Mouse (Mus musculus) lung, postnatal 0 days (tissue): Measurements from ENCODE around the gene 4930486L24Rik. TPM values are rescaled to one million over a fixed set of nuclear protein-coding genes. Genes with fewer than 3 reads are reported as not detected.

Source experiments
- ATAC-seq: fragments of 200-750 bp; cut with Nextera tagmentation; 2 replicates; pipeline ENCODE4 v1.8.0; 2017; ENCODE audit warnings: moderate library complexity
- DNase-seq: peaks from one replicate; pipeline ENCODE4 v3.0.0-alpha.2; 2016; ENCODE audit warnings: low spot score
- H3K27ac ChIP-seq: fragments of 300-500 bp; sonication (generic); 2 replicates; pipeline ENCODE4 v1.5.1; 2014; ENCODE audit warnings: antibody characterized with exemption, mild to moderate bottlenecking, low read length, mixed read lengths
- H3K27me3 ChIP-seq: fragments of 300-500 bp; sonication (generic); replicated peaks from 2 replicates; pipeline ENCODE4 v1.6.1; 2014; ENCODE audit warnings: low read length, mixed read lengths; ENCODE audit not compliant: insufficient read depth
- H3K36me3 ChIP-seq: fragments of 300-500 bp; sonication (generic); 2 replicates; pipeline ENCODE4 v1.6.1; 2014; ENCODE audit warnings: low read length, mixed read lengths; ENCODE audit not compliant: insufficient read depth
- H3K4me1 ChIP-seq: fragments of 300-500 bp; sonication (generic); 2 replicates; pipeline ENCODE4 v1.6.1; 2014; ENCODE audit warnings: antibody characterized with exemption, low read depth, low read length, mixed read lengths; ENCODE audit not compliant: insufficient read depth
- H3K4me2 ChIP-seq: fragments of 300-500 bp; sonication (generic); replicated peaks from 2 replicates; pipeline ENCODE4 v1.6.1; 2014; ENCODE audit warnings: low read depth, mild to moderate bottlenecking, low read length, moderate library complexity, mixed read lengths
- H3K4me3 ChIP-seq: fragments of 300-500 bp; sonication (generic); 2 replicates; pipeline ENCODE4 v1.5.1; 2014; ENCODE audit warnings: low read depth, low read length
- H3K9ac ChIP-seq: fragments of 300-500 bp; sonication (generic); replicated peaks from 2 replicates; pipeline ENCODE4 v1.6.1; 2014; ENCODE audit warnings: low read depth, mild to moderate bottlenecking
- H3K9me3 ChIP-seq: fragments of 300-500 bp; sonication (generic); 2 replicates; pipeline ENCODE4 v1.6.1; 2016; ENCODE audit warnings: low read length, mixed read lengths
- CTCF ChIP-seq: IDR thresholded peaks from 2 replicates; pipeline ENCODE4 v1.5.1; 2016; ENCODE audit warnings: antibody characterized with exemption, mild to moderate bottlenecking
- EP300 ChIP-seq: IDR thresholded peaks from 2 replicates; pipeline ENCODE4 v1.6.1; 2016; ENCODE audit warnings: antibody characterized with exemption, mild to moderate bottlenecking, control low read depth
- WGBS: fragments of 180-500 bp; shearing (Covaris S2); extraction: QIAGEN DNeasy Blood & Tissue Kit; methylation state at CpG from one replicate; pipeline ENCODE4 v1.1.7; 2014; 5-methylcytosine and 5-hydroxymethylcytosine counted together
- polyA plus RNA-seq: library from polyadenylated mRNA; unstranded; fragments of >200 nt; fragmentation: Nextera tagmentation; extraction: Ambion mirVana; gene quantifications from 2 replicates; pipeline ENCODE4 v1.2.1, GENCODE M21; 2015

The 4930486L24Rik gene
- polyA plus RNA-seq, 1 experiment from 2014 or later = 0.32 TPM

- no peaks in the 10 kb centered on the region for H3K36me3 ChIP-seq
- H3K4me2 ChIP-seq = no peak overlapping the region
- H3K27me3 ChIP-seq = no peaks in the 10 kb centered on the region
- ATAC-seq (peak; percentile 84), DNase-seq (peak; percentile 52)
- no peak overlapping the region for H3K9ac ChIP-seq
- WGBS = 63% methylated on average over 4 of the region's 4 CpGs
- H3K4me1 ChIP-seq = no peaks in the 10 kb centered on the region
- no peak overlapping the region for H3K4me3 ChIP-seq
- TF ChIP-seq EP300 (peak; percentile 76), CTCF (no peak)
- H3K9me3 ChIP-seq = no peaks in the 10 kb centered on the region
- peak overlapping the region; percentile 43; the same call in 1 of the 2 replicates for H3K27ac ChIP-seq
Observed at GRCm38 (mm10) chr13:60848241-60849120, 15.8 kb downstream of the 4930486L24Rik start.

GRCm38 (mm10) chr13:60843153-60843552, 21.1 kb downstream of the 4930486L24Rik start:
- Histone ChIP-seq H3K4me1 (no peaks in the 10 kb centered on the region), H3K4me2 (no peak overlapping the region), H3K9me3 (no peaks in the 10 kb centered on the region), H3K36me3 (no peaks in the 10 kb centered on the region), H3K9ac (no peak overlapping the region), H3K4me3 (no peak overlapping the region), H3K27ac (no peak overlapping the region), H3K27me3 (no peaks in the 10 kb centered on the region)
- ATAC-seq (no peak), DNase-seq (no peak)
- no peak for TF ChIP-seq EP300
- WGBS = 87% methylated on average over 8 of the region's 8 CpGs

- no peaks in the 10 kb centered on the region for H3K27me3 ChIP-seq
Observed at GRCm38 (mm10) chr13:60842703-60843102, 21.6 kb downstream of the 4930486L24Rik start.

GRCm38 (mm10) chr13:60839353-60839902, 24.8 kb downstream of the 4930486L24Rik start:
- Histone ChIP-seq H3K4me3 (no peak overlapping the region), H3K36me3 (no peaks in the 10 kb centered on the region), H3K9me3 (no peaks in the 10 kb centered on the region), H3K27ac (no peak overlapping the region), H3K27me3 (no peaks in the 10 kb centered on the region), H3K4me2 (no peak overlapping the region), H3K4me1 (no peaks in the 10 kb centered on the region), H3K9ac (no peak overlapping the region)
- WGBS = 54% methylated on average over 2 of the region's 2 CpGs
- ATAC-seq = no peak
- DNase-seq = no peak
- no peak for TF ChIP-seq EP300
- TF ChIP-seq CTCF = no peak

More at GRCm38 (mm10) chr13:60842703-60843102, 21.6 kb downstream of the 4930486L24Rik start:
- TF ChIP-seq CTCF (no peak), EP300 (no peak)
- Histone ChIP-seq H3K4me3 (no peak overlapping the region), H3K9me3 (no peaks in the 10 kb centered on the region), H3K27ac (no peak overlapping the region), H3K4me1 (no peaks in the 10 kb centered on the region), H3K9ac (no peak overlapping the region), H3K36me3 (no peaks in the 10 kb centered on the region), H3K4me2 (no peak overlapping the region)
- whole genome bisulfite sequencing = 65% methylated on average over 6 of the region's 6 CpGs
- ATAC-seq = peak; percentile 23; the same call in 1 of the 2 replicates
- DNase-seq = peak; percentile 53

- WGBS = 47% methylated on average over 3 of the region's 3 CpGs
- no peaks in the 10 kb centered on the region for H3K27me3 ChIP-seq
- no peak overlapping the region for H3K27ac ChIP-seq
- H3K4me2 ChIP-seq = no peak overlapping the region
- TF ChIP-seq EP300 (no peak), CTCF (peak; percentile 68)
- ATAC-seq (no peak), DNase-seq (peak; percentile 40)
- H3K36me3 ChIP-seq = no peaks in the 10 kb centered on the region
- H3K9ac ChIP-seq = no peak overlapping the region
- no peaks in the 10 kb centered on the region for H3K4me1 ChIP-seq
- no peak overlapping the region for H3K4me3 ChIP-seq
- no peaks in the 10 kb centered on the region for H3K9me3 ChIP-seq
Observed at GRCm38 (mm10) chr13:60826052-60826451, 38.2 kb downstream of the 4930486L24Rik start.

GRCm38 (mm10) chr13:60820486-60821175, 43.6 kb downstream of the 4930486L24Rik start:
- no peak for ATAC-seq
- Histone ChIP-seq H3K36me3 (no peaks in the 10 kb centered on the region), H3K27ac (no peak overlapping the region), H3K27me3 (no peaks in the 10 kb centered on the region), H3K4me1 (no peaks in the 10 kb centered on the region), H3K4me2 (no peak overlapping the region), H3K9ac (no peak overlapping the region), H3K4me3 (no peak overlapping the region), H3K9me3 (no peaks in the 10 kb centered on the region)
- 49% methylated on average over 3 of the region's 3 CpGs for WGBS
- TF ChIP-seq EP300 (no peak), CTCF (no peak)
- DNase-seq = no peak
